27 mouse cellular contexts compared by ENCODE assay signal in genomic region chr2:10348036-10348435, GRCm38 (mm10). TPM values are rescaled to one million over a fixed set of nuclear protein-coding genes. Genes with fewer than 3 reads are reported as not detected.
A peak's percentile ranks its signal among the peaks of the same experiment; 100 is the strongest.
DNase-seq lines count a peak whose midpoint lies in the region; ATAC-seq and TF ChIP-seq lines count a peak whose summit lies in the region.
"Had no signal": no experiment of that assay in that cellular context is flagged by ENCODE, and none has a peak within 500 bp of the region (broad histone marks: within the 10 kb centered on the region; RNA-seq: fewer than 3 reads in every experiment).

No protein-coding gene starts in this region.

- WGBS in midbrain, embryonic 11.5 days, result 88% methylated on average over 5 of the region's 5 CpGs
- 88% methylated on average over 5 of the region's 5 CpGs for WGBS in midbrain, embryonic 15.5 days
- WGBS in stomach, postnatal 0 days, result 76% methylated on average over 5 of the region's 5 CpGs

- H3K4me2 ChIP-seq in midbrain, embryonic 11.5 days, result no peak overlapping the region
- H3K4me2 ChIP-seq in midbrain, embryonic 15.5 days, result no peak overlapping the region
- no peak overlapping the region for H3K4me2 ChIP-seq in stomach, postnatal 0 days (replicated peaks; ENCODE audit: low read depth)
- H3K4me2 ChIP-seq: embryonic facial prominence, embryonic 12.5 days; embryonic facial prominence, embryonic 15.5 days; forebrain, embryonic 12.5 days; forebrain, embryonic 15.5 days; heart, embryonic 13.5 days; hindbrain, embryonic 12.5 days; hindbrain, embryonic 15.5 days had no signal

- ATAC-seq in midbrain, embryonic 11.5 days (ENCODE audit: low FRiP score), result no peak
- ATAC-seq in midbrain, embryonic 15.5 days (replicated peaks), result no peak
- ATAC-seq in hematopoietic stem cell, adult 5-6 weeks (replicated peaks in 1 of 2; ENCODE audit: insufficient read depth in 1 of 2, low FRiP score in 2 of 2, low TSS enrichment in 1 of 2, low read depth in 1 of 2, poor library complexity in 2 of 2, severe bottlenecking in 2 of 2), result peak; percentile 53 to 59; a peak in 2 of 4 replicates
- ATAC-seq in stomach, postnatal 0 days (ENCODE audit: low FRiP score, low TSS enrichment), result no peak
- ATAC-seq: activated CD4-positive, CD25-positive, alpha-beta regulatory T cell, adult 4 months; forebrain, embryonic 15.5 days had no signal

- TF ChIP-seq EP300 in stomach, postnatal 0 days (optimal IDR thresholded peaks at IDR 0.05), result no peak

- H3K4me1 ChIP-seq in midbrain, embryonic 11.5 days (ENCODE audit: control insufficient read depth, insufficient read depth, low read length), result no peaks in the 10 kb centered on the region
- no peaks in the 10 kb centered on the region for H3K4me1 ChIP-seq in midbrain, embryonic 15.5 days
- H3K4me1 ChIP-seq in stomach, postnatal 0 days (replicated peaks; ENCODE audit: control insufficient read depth, insufficient read depth), result no peaks in the 10 kb centered on the region
- H3K4me1 ChIP-seq: embryonic facial prominence, embryonic 12.5 days; embryonic facial prominence, embryonic 15.5 days; forebrain, embryonic 15.5 days; heart, embryonic 10.5 days; heart, embryonic 13.5 days; hindbrain, embryonic 12.5 days; hindbrain, embryonic 15.5 days had no signal

- no peak for TF ChIP-seq CTCF in stomach, postnatal 0 days (IDR thresholded peaks at IDR 0.05; ENCODE audit: low read depth)

- H3K4me3 ChIP-seq in midbrain, embryonic 11.5 days (ENCODE audit: low read depth, low read length), result no peak overlapping the region
- no peak overlapping the region for H3K4me3 ChIP-seq in midbrain, embryonic 15.5 days
- no peak overlapping the region for H3K4me3 ChIP-seq in stomach, postnatal 0 days (ENCODE audit: low read depth, low read length)
- H3K4me3 ChIP-seq: embryonic facial prominence, embryonic 12.5 days; embryonic facial prominence, embryonic 15.5 days; forebrain, embryonic 12.5 days; forebrain, embryonic 15.5 days; heart, adult 2 months; heart, embryonic 10.5 days; heart, embryonic 13.5 days; hindbrain, embryonic 12.5 days; hindbrain, embryonic 15.5 days had no signal

- no peaks in the 10 kb centered on the region for H3K27me3 ChIP-seq in midbrain, embryonic 11.5 days (ENCODE audit: control insufficient read depth, insufficient read depth, low read length)
- no peaks in the 10 kb centered on the region for H3K27me3 ChIP-seq in midbrain, embryonic 15.5 days (replicated peaks)
- H3K27me3 ChIP-seq in stomach, postnatal 0 days (ENCODE audit: control insufficient read depth, insufficient read depth, low read length), result no peaks in the 10 kb centered on the region
- H3K27me3 ChIP-seq: embryonic facial prominence, embryonic 12.5 days; embryonic facial prominence, embryonic 15.5 days; forebrain, embryonic 12.5 days; forebrain, embryonic 15.5 days; hindbrain, embryonic 12.5 days; hindbrain, embryonic 15.5 days had no signal

- H3K27ac ChIP-seq in midbrain, embryonic 11.5 days (ENCODE audit: low read depth, low read length), result no peak overlapping the region
- H3K27ac ChIP-seq in midbrain, embryonic 15.5 days, result no peak overlapping the region
- no peak overlapping the region for H3K27ac ChIP-seq in stomach, postnatal 0 days (replicated peaks)
- H3K27ac ChIP-seq: embryonic facial prominence, embryonic 12.5 days; embryonic facial prominence, embryonic 15.5 days; forebrain, embryonic 12.5 days; forebrain, embryonic 15.5 days; heart, adult 2 months; heart, embryonic 10.5 days; heart, embryonic 13.5 days; hindbrain, embryonic 12.5 days; hindbrain, embryonic 15.5 days had no signal

- peak; percentile 71 for DNase-seq in midbrain, embryonic 11.5 days (ENCODE audit: low spot score, missing footprints)
- DNase-seq in mesoderm, embryonic 11.5 days (ENCODE audit: low read depth, low spot score), result peak; percentile 24
- no peak for DNase-seq in stomach, postnatal 0 days (ENCODE audit: low spot score)
- DNase-seq in cerebellum, adult 18-20 months, result no peak
- DNase-seq in right cerebral cortex, postnatal 10 days (ENCODE audit: low spot score in 2 of 2), result no peak
- DNase-seq: adrenal gland, adult 8-10 months; adrenal gland, postnatal 25 days; B cell, adult 2 months; cerebellum, adult 11-12 months; cerebellum, adult 9-10 months; cerebellum, postnatal 14 days; gastrocnemius, postnatal 25 days; heart, adult 2 months; heart, postnatal 14 days; heart, postnatal 4 days had no signal

- H3K36me3 ChIP-seq in midbrain, embryonic 11.5 days (ENCODE audit: control insufficient read depth, insufficient read depth, low read length), result no peaks in the 10 kb centered on the region
- no peaks in the 10 kb centered on the region for H3K36me3 ChIP-seq in midbrain, embryonic 15.5 days (replicated peaks)
- H3K36me3 ChIP-seq in stomach, postnatal 0 days (ENCODE audit: control insufficient read depth, insufficient read depth, low read length), result no peaks in the 10 kb centered on the region
- H3K36me3 ChIP-seq: embryonic facial prominence, embryonic 12.5 days; embryonic facial prominence, embryonic 15.5 days; forebrain, embryonic 12.5 days; forebrain, embryonic 15.5 days; heart, embryonic 10.5 days; heart, embryonic 13.5 days; hindbrain, embryonic 12.5 days; hindbrain, embryonic 15.5 days had no signal

- H3K9me3 ChIP-seq in midbrain, embryonic 11.5 days (ENCODE audit: control insufficient read depth, low read length), result no peaks in the 10 kb centered on the region
- no peaks in the 10 kb centered on the region for H3K9me3 ChIP-seq in midbrain, embryonic 15.5 days
- H3K9me3 ChIP-seq in stomach, postnatal 0 days (ENCODE audit: control insufficient read depth, low read length), result no peaks in the 10 kb centered on the region
- H3K9me3 ChIP-seq: embryonic facial prominence, embryonic 12.5 days; embryonic facial prominence, embryonic 15.5 days; forebrain, embryonic 12.5 days; forebrain, embryonic 15.5 days; heart, embryonic 10.5 days; heart, embryonic 13.5 days; hindbrain, embryonic 12.5 days; hindbrain, embryonic 15.5 days had no signal

- H3K9ac ChIP-seq in midbrain, embryonic 11.5 days (ENCODE audit: low read length), result no peak overlapping the region
- no peak overlapping the region for H3K9ac ChIP-seq in midbrain, embryonic 15.5 days
- H3K9ac ChIP-seq in stomach, postnatal 0 days (ENCODE audit: low read length), result no peak overlapping the region
- H3K9ac ChIP-seq: embryonic facial prominence, embryonic 12.5 days; embryonic facial prominence, embryonic 15.5 days; forebrain, embryonic 12.5 days; forebrain, embryonic 15.5 days; heart, embryonic 13.5 days; hindbrain, embryonic 12.5 days; hindbrain, embryonic 15.5 days had no signal

RNA-seq across cellular contexts. Expression of gene Sfmbt2, which starts 22.3 kb away (rescaled TPM):
- polyA plus RNA-seq in midbrain, embryonic 11.5 days (2014; fragmentation: Nextera tagmentation; extraction: Ambion mirVana), result 1.8 and 1.9 TPM in 2 replicates
- polyA plus RNA-seq in midbrain, embryonic 15.5 days (2015; fragmentation: Nextera tagmentation; extraction: Ambion mirVana), result 5.2 and 6.3 TPM in 2 replicates
- 2.3 and 3.3 TPM in 2 replicates for total RNA-seq in hematopoietic stem cell, adult 5-6 weeks (2017)
- 0.63 and 0.65 TPM in 2 replicates for polyA plus RNA-seq in stomach, postnatal 0 days (2015; fragmentation: Nextera tagmentation; extraction: Ambion mirVana)
- total RNA-seq: MEL had no signal

Comparison
In these comparisons a context has a peak if more than half of its experiments do, and no peak if none do; other contexts are left out.
1. ATAC-seq: peak in hematopoietic stem cell, adult 5-6 weeks (2 of 2); none in midbrain, embryonic 11.5 days (single experiment), midbrain, embryonic 15.5 days (single experiment) and stomach, postnatal 0 days (single experiment).
2. DNase-seq: peak in midbrain, embryonic 11.5 days (single experiment) and mesoderm, embryonic 11.5 days (single experiment); none in stomach, postnatal 0 days (single experiment), cerebellum, adult 18-20 months (0 of 2) and right cerebral cortex, postnatal 10 days (0 of 2).